Mouse (Mus musculus) 416B (cell line): ENCODE results near the gene Aox3.
A peak's percentile ranks its signal among the peaks of the same experiment; 100 is the strongest.

Experiments
- DNase-seq: peaks from one replicate; pipeline ENCODE4 v3.0.0; 2011; ENCODE audit warnings: low read depth

Aox3 gene

DNA sequence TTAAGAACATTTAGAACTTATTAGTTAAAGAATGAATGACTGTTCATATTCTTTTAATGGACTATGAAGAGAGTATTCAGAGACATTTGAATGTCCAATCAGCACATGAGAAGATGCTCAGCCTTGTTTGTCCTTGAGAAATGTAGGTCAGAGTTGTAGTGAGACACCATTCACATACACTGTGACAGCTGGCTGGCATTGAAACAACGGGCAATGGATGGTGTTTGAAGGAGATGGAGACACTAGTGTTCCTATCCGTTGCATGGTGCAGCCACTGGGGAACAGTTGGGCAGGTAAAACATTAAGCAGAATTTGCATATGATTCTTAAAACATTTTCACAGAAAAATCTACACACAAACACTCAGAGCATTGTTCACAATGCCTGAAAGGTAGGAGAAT lies 5.9 kb upstream of the Aox3 start:
- DNase-seq, result no peak

- DNase-seq, result no peak
Measured at GRCm38 (mm10) chr1:58110241-58110640, 2.7 kb upstream of the Aox3 start.

- no peak for DNase-seq
Measured at GRCm38 (mm10) chr1:58111315-58111714, 1.6 kb upstream of the Aox3 start.

GRCm38 (mm10) chr1:58113441-58113840 lies 511 bp downstream of the Aox3 start:
- DNase-seq, result no peak

DNA sequence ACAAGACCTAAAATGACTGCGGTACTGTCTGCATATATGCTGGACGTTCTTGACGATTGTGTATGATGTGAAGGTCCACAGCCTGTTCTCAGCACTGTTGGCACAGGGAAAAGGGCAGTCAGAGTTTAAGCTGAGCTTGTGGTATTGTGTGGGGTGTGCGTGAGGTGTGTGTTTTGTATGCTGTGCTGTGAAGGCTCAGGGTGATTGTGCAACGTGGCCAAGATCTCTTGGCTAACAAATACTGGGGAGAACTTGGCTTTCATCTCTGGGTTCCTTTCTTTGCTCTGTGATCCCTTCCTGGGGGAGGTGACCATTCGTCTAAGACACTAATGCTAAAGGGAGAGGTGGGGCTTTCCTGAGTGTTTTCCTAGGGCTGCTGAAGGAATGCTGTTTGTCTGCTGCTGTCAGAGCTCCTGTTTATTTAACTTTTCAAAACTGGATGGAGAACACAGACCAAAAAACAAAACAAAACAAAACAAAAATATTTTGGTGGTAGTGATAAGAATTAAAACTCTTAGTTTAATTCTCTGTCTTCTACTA lies 1.2 kb downstream of the Aox3 start:
- no peak for DNase-seq

DNA sequence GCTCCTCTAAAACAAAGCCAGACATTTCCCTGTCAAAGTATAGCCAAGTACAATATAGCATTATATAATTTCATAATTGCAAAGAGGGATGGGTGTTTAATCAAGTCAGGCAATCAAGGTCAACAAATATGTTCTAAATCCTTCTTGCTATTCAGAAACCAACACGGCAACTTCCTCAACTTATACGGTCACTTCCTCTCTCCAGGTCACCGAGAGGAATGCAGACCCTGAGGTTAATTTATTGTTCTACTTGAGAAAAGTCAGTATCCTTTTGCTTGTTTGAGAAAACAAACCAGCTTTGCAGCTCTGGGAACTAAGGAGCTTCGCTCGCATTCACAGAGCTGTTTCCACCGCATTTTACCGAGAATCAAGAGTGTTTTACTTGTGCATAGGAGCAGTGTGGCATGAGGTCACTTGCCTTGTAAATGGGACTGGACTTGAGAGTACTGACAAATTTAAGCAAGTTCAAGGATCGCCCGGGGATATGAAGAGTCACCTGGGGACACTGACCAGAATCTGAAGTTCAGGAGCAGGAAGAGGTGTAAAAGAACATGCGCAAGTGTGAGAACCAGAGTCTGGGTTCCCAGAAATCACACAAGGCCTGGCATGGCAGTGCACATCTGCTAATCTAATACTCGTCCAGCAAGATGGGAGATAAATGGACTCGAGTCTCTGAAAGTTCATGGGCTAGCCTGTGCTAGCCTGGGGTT lies 1.9 kb downstream of the Aox3 start:
- DNase-seq, result no peak

DNA sequence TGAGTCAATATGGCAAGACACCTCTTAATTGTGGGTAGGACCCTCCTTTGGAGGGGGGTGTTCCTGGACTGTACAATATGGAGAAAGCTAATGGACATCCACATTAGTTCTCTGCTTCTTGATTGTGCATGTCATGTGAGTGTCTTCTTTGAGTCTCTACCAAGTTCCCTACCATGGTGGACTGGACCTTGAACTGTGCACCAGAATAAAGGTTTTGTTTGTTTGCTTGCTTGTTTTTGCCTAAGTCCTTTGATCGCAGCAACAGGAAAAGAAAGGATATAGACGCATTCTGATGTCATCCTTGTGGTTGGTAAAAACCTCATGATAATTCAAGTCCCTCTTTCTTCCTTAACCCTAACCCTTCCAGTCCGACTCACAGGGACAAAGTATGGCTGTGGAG lies 5.3 kb downstream of the Aox3 start:
- no peak for DNase-seq

DNA sequence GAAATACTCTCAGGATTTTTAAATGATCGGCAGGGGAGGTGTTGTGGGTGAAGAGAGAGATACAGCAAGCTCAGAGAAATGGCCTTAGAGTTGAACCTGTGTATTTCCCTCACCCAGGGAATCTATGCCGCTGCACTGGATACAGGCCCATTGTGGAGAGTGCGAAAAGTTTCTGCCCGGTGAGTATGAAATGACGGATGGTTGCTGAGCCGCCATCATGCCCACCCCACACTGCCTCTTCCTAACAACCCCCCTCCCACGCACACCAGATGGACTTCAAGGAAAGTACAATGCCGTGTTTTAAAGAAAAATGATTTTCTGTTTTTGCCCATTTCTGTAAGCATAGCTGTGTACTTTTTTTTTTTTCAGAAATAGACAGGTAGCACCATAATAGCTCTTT lies 12.0 kb downstream of the Aox3 start:
- DNase-seq, result no peak

DNA sequence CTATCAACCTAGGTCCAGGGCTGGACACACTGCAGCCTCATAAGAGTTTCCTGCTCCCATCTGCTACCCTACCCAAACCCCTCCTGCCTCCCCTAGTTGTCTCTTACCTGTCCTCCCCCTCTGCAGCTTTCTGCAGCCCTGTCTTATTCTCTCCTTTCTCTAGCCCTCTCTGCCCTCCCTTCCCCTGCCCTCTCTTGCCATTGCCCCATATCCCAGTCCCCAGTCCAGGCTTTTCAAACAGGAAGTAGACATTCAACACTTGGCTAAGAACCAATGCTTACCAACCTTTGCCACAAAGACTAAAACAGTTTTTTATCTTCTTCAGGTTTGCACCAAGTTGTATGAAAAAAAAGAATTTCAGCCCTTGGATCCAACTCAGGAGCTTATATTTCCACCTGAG lies 25.0 kb downstream of the Aox3 start:
- peak; percentile 24 for DNase-seq

GRCm38 (mm10) chr1:58138986-58139385 lies 26.1 kb downstream of the Aox3 start:
- DNase-seq, result no peak

DNA sequence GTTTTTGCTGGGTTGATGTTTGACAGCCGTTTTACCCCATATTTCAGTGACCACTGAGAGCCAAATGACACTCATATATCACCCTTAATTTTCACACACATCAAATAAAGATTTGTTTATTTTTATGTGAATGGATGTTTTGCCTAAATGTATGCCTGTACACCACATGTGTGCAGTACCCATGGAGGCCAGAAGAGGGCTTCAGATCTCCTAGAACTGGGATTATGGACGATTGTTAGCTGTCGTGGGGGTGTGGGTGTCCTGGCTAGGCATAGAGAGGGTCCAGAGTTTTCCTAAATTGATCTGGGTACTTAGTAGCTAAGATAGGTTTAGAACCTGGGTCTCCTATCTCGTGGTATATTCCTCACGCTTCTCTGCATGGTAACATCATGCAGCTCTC lies 27.7 kb downstream of the Aox3 start:
- DNase-seq, result no peak

- no peak for DNase-seq
Measured at GRCm38 (mm10) chr1:58144384-58145069, 31.6 kb downstream of the Aox3 start.

DNA sequence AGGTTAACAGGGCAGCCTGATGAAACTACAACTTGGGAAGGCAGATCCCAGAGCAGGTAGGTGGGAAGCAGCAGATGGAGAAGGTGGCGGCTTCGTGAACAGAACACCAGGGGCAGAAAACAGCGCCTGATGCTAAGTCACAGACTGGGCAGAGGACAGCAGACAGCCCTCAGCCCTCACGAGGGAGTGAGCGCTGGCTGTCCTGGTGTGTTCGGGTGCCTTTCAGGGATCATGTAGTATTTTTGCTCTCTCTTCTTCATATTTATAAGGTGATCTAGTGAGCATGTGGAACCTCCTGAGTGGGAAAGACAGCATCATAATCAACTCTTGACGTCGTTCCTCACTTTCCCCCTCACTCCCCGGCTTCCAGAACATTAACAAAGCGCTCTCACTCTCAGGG lies 33.1 kb downstream of the Aox3 start:
- no peak for DNase-seq

- DNase-seq, result no peak
Measured at GRCm38 (mm10) chr1:58147776-58148175, 34.8 kb downstream of the Aox3 start.

DNA sequence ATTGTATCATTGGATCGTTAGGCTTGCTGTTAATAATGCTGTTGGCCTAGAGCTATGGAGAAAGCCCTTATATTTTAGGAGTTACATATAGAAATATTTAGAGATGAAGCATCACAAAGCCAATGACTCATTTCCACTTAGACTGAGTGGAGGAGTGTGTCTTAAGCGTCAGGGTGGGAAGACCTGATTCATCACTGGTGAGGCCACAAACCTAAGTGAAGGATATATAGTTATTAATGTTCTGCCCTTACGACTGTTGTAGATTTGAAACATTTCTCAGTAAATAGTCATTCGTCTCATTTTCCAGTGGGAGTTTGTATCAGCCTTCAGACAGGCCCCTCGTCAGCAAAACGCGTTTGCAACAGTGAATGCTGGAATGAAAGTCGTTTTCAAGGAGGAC lies 39.3 kb downstream of the Aox3 start:
- DNase-seq, result no peak

GRCm38 (mm10) chr1:58156747-58157146 lies 43.8 kb downstream of the Aox3 start:
- DNase-seq, result peak; percentile 51

DNA sequence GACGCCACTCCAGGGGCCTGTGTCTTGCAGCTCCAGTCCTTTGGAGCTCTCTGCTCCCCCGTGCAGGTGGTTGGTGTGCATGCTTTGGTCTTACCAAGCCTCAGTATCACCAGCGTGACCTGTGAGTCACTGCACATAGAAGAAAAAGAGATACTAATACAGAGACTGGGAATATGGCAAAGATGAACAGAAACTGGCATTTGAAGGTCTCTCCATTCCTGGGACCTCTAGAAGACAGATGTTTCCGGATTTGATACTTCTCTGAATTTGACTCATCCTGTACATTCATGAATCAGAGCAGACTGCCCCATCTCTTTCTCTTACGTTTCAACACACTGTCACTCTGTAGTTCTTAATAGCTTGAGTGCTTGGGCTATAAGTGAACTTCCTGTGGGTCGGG lies 57.0 kb downstream of the Aox3 start:
- DNase-seq, result no peak

DNA sequence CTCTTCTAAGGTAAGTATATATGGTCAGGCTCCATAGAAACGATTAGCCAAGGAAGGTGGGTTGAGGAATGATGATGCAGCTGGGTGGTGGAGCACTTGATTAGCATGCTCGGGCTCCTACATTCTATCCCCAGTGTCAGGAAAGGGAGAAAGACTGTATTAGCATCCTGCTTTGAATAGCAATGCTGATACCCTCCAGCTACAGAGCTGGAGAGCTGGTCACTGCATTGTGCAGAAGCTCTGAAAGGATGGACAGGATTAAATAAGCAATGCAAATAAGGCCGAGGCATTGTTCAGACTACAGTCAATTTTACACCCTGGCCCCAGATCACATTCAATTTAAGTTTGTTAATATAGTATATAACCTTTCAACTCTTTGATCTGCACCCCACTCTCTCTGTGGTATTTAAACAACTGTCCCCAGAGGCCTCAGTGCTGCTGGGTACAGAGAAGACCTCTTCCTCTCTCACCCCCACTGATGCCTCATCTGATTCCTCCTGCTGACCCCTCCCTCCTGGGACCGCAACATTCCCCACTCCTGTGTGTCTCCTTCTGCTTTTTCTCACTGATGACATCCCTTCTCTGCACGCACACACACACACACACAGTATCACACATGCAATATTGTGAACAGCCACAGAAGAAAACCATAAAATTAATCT lies 75.7 kb downstream of the Aox3 start:
- no peak for DNase-seq

DNA sequence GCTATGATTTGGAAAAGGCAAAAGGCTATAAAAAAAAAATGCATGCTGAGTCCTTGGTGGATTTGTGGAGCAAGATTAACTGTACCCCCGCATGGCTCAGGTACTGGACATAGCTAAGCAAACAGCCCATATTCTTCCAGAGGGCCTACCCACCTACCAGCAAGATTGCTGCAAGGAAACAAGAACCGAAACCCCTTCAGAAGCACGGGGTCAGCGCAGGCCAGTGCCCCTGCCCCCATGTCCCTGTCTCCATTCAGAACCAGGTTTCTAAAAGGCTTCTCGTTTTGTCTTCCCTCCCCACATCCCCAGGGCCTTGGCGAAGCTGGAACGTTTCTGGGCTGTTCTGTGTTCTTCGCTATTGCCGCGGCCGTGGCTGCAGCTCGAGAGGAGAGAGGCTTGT lies 81.4 kb downstream of the Aox3 start:
- no peak for DNase-seq

DNA sequence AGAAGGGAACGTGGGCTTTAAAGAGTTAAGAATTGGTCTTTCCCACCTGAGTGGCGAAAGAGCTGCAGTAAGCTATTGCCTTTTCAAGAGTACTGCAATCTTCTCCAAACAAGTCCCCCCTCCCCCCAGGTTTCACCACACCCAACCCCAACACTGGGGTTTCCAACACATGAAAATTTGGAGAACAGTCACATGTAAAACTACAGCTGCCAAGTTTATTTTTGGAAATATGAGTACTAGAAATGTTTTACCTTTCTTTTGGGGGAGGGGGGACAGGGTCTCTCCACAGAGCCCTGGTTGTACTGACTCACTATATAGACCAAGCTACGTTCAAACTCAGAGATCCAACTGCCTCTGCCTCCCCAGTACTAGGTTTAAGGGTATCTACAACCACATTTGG lies 82.1 kb downstream of the Aox3 start:
- DNase-seq, result peak; percentile 12

DNA sequence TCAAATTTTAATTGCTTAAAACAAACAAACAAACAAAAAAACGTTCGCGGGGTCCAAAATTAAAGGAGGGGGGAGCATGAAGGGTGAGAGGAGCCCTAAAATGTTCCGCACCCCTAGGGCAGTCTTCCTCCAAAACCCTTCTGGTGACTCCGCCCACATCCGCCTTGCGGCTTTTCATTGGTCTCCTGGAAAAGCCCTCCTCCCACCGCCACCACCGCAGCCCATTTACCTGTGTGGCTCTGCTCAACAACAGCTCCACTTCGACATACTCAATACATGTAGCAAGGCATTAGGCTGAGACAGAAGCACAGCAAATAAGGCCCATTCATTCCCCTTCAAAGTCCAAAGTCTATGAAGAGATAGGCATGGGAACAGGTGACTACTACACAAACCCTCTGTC lies 82.6 kb downstream of the Aox3 start:
- peak; percentile 2 for DNase-seq

DNA sequence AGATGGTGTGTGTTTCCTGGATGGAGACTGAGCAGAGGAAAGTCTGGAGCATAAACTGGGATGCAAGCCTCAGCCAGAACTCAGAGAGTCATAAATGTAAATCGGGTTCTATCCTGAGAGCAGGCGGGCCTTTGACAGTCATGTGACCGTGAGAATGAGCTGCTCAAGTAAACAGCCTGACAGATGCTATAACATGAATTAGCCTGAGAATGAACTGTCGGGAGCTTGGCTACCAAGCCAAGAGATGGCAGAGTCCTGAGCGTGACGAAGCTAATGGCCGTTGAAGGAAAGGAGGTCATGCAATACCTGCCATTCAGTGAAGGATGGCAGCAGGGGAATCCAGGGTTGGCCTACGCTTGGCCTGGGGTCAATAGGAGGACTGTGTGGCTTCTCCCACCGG lies 84.1 kb downstream of the Aox3 start:
- DNase-seq, result no peak

DNA sequence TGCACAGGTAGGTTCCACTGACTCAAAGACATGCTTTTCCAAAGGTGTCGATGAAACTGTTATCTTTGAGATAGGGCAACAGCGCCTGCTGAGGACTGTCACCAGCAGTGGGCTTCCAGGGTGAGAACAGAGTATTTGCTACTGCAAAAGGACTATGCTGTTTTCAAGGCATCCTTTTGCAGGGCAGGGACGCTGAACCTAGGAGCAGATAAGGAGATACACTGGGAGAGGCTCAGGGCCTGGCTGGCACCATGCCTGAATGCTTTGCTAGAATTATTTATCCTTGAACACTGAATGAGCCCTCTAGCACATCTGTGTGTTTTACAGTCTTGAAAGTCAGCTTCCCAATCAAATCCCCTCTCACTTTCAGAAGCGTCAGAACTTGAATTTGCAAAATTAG lies 85.5 kb downstream of the Aox3 start:
- no peak for DNase-seq
